Mouse (Mus musculus): ENCODE results near the gene Emc10.

Gene Emc10

GRCm38 (mm10) chr7:44526414-44527154 is 30.3 kb upstream of the Emc10 start:
- DNase-seq (ENCODE audit: low spot score in 2 of 2), result no peak

- DNase-seq (ENCODE audit: low spot score in 2 of 2), result peak in 1 of 2 experiments; percentile 52
Measured at GRCm38 (mm10) chr7:44525126-44525832, 28.9 kb upstream of the Emc10 start.

GRCm38 (mm10) chr7:44524502-44524901 is 28.2 kb upstream of the Emc10 start, which contains the start of gene Mybpc2:
TSS of gene Mybpc2 (minus strand) at chr7:44524656.
- no peak for DNase-seq (ENCODE audit: low spot score in 2 of 2)

GRCm38 (mm10) chr7:44523056-44523455 is 26.7 kb upstream of the Emc10 start:
- no peak for DNase-seq (ENCODE audit: low spot score in 2 of 2)

GRCm38 (mm10) chr7:44521710-44522109 is 25.4 kb upstream of the Emc10 start:
- DNase-seq (ENCODE audit: low spot score in 2 of 2), result peak in 1 of 2 experiments; percentile 38

- no peak for DNase-seq (ENCODE audit: low spot score in 2 of 2)
Measured at GRCm38 (mm10) chr7:44520990-44521389, 24.7 kb upstream of the Emc10 start.

GRCm38 (mm10) chr7:44519240-44519913 is 23.0 kb upstream of the Emc10 start:
- no peak for DNase-seq (ENCODE audit: low spot score in 2 of 2)

- DNase-seq (ENCODE audit: low spot score in 2 of 2), result no peak
Measured at GRCm38 (mm10) chr7:44507491-44507890, 11.2 kb upstream of the Emc10 start.

- peak; percentile 30 to 41 for DNase-seq (ENCODE audit: low spot score in 2 of 2)
Measured at GRCm38 (mm10) chr7:44501563-44502115, 5.3 kb upstream of the Emc10 start.

- no peak for DNase-seq (ENCODE audit: low spot score in 2 of 2)
Measured at GRCm38 (mm10) chr7:44500046-44500445, 3.7 kb upstream of the Emc10 start.

- DNase-seq (ENCODE audit: low spot score in 2 of 2), result no peak
Measured at GRCm38 (mm10) chr7:44498922-44499321, 2.6 kb upstream of the Emc10 start.

GRCm38 (mm10) chr7:44497361-44498055 is 1.2 kb upstream of the Emc10 start:
- no peak for DNase-seq (ENCODE audit: low spot score in 2 of 2)

- no peak for DNase-seq (ENCODE audit: low spot score in 2 of 2)
Measured at GRCm38 (mm10) chr7:44496771-44497109, 411 bp upstream of the Emc10 start.

GRCm38 (mm10) chr7:44495086-44495485 is 1.2 kb downstream of the Emc10 start:
- DNase-seq (ENCODE audit: low spot score in 2 of 2), result no peak

GRCm38 (mm10) chr7:44494681-44495080 is 1.6 kb downstream of the Emc10 start:
- no peak for DNase-seq (ENCODE audit: low spot score in 2 of 2)

- DNase-seq (ENCODE audit: low spot score in 2 of 2), result no peak
Measured at GRCm38 (mm10) chr7:44492166-44492826, 4.0 kb downstream of the Emc10 start.

GRCm38 (mm10) chr7:44491391-44491790 is 4.9 kb downstream of the Emc10 start:
- no peak for DNase-seq (ENCODE audit: low spot score in 2 of 2)

GRCm38 (mm10) chr7:44490281-44490680 is 6.0 kb downstream of the Emc10 start:
- DNase-seq (ENCODE audit: low spot score in 2 of 2), result no peak

GRCm38 (mm10) chr7:44488545-44488944 is 7.8 kb downstream of the Emc10 start:
- DNase-seq (ENCODE audit: low spot score in 2 of 2), result no peak

GRCm38 (mm10) chr7:44487936-44488335 is 8.4 kb downstream of the Emc10 start:
- DNase-seq (ENCODE audit: low spot score in 2 of 2), result no peak

- DNase-seq (ENCODE audit: low spot score in 2 of 2), result no peak
Measured at GRCm38 (mm10) chr7:44486927-44487575, 9.3 kb downstream of the Emc10 start.

Data from urinary bladder, adult 18-20 months (tissue).